Mouse (Mus musculus) right cerebral cortex, postnatal 36 days (tissue): Measurements from ENCODE around the gene Ephb2.

ENCODE experiments used
- DNase-seq, 2 experiments: peaks; one replicate each; pipeline ENCODE4 v3.0.0; 2022; ENCODE audit warnings: low spot score in 2 of 2, mixed read lengths in 1 of 2

The Ephb2 gene

GRCm38 (mm10) chr4:136702456-136702855 is 133.3 kb downstream of the Ephb2 start:
- DNase-seq, result no peak

GRCm38 (mm10) chr4:136701236-136701635 is 134.6 kb downstream of the Ephb2 start:
- DNase-seq, result no peak

- no peak for DNase-seq
Observed at GRCm38 (mm10) chr4:136699084-136699450, 136.7 kb downstream of the Ephb2 start.

- DNase-seq, result no peak
Observed at GRCm38 (mm10) chr4:136698404-136699083, 137.2 kb downstream of the Ephb2 start.

- no peak for DNase-seq
Observed at GRCm38 (mm10) chr4:136697325-136697724, 138.5 kb downstream of the Ephb2 start.

GRCm38 (mm10) chr4:136696381-136696925 is 139.3 kb downstream of the Ephb2 start:
- no peak for DNase-seq

- DNase-seq, result no peak
Observed at GRCm38 (mm10) chr4:136695696-136696095, 140.1 kb downstream of the Ephb2 start.

- DNase-seq, result peak; percentile 42 to 71
Observed at GRCm38 (mm10) chr4:136690034-136690433, 145.8 kb downstream of the Ephb2 start.

- DNase-seq, result no peak
Observed at GRCm38 (mm10) chr4:136688113-136688512, 147.7 kb downstream of the Ephb2 start.

- no peak for DNase-seq
Observed at GRCm38 (mm10) chr4:136685431-136685869, 150.3 kb downstream of the Ephb2 start.

GRCm38 (mm10) chr4:136684485-136684884 is 151.3 kb downstream of the Ephb2 start:
- no peak for DNase-seq

- DNase-seq, result no peak
Observed at GRCm38 (mm10) chr4:136680641-136681040, 155.1 kb downstream of the Ephb2 start.

- no peak for DNase-seq
Observed at GRCm38 (mm10) chr4:136679221-136679620, 156.6 kb downstream of the Ephb2 start.

- DNase-seq, result peak; percentile 78
Observed at GRCm38 (mm10) chr4:136678480-136678879, 157.3 kb downstream of the Ephb2 start.

- no peak for DNase-seq
Observed at GRCm38 (mm10) chr4:136675439-136675838, 160.3 kb downstream of the Ephb2 start.

- DNase-seq, result no peak
Observed at GRCm38 (mm10) chr4:136672335-136673090, 163.3 kb downstream of the Ephb2 start.

GRCm38 (mm10) chr4:136667757-136668156 is 168.0 kb downstream of the Ephb2 start:
- DNase-seq, result no peak

GRCm38 (mm10) chr4:136666002-136666401 is 169.8 kb downstream of the Ephb2 start:
- no peak for DNase-seq

GRCm38 (mm10) chr4:136665068-136665467 is 170.7 kb downstream of the Ephb2 start:
- DNase-seq, result peak; percentile 37 to 56

- no peak for DNase-seq
Observed at GRCm38 (mm10) chr4:136657914-136658313, 177.9 kb downstream of the Ephb2 start.

- DNase-seq, result no peak
Observed at GRCm38 (mm10) chr4:136653692-136654234, 182.0 kb downstream of the Ephb2 start.

GRCm38 (mm10) chr4:136653019-136653418 is 182.8 kb downstream of the Ephb2 start:
- no peak for DNase-seq

- no peak for DNase-seq
Observed at GRCm38 (mm10) chr4:136652528-136652910, 183.3 kb downstream of the Ephb2 start.
